Mouse (Mus musculus) brain, embryonic 14.5 days (tissue): ENCODE data around the gene Pnpla2. TPM values are rescaled to one million over a fixed set of nuclear protein-coding genes. Genes with fewer than 3 reads are reported as not detected.

Source experiments
- DNase-seq: peaks from one replicate; pipeline ENCODE4 v3.0.0-alpha.2; 2011; ENCODE audit warnings: low read depth
- CTCF ChIP-seq: fragments of 200-500 bp; IDR thresholded peaks from 2 replicates; pipeline ENCODE4 v1.5.1; 2012; ENCODE audit warnings: inconsistent platforms, mild to moderate bottlenecking, moderate library complexity, borderline replicate concordance; ENCODE audit not compliant: insufficient read depth, insufficient read length; ENCODE audit errors: extremely low read depth
- POLR2A ChIP-seq: fragments of 200-500 bp; IDR thresholded peaks from 2 replicates; pipeline ENCODE4 v1.6.1; 2012; ENCODE audit warnings: mild to moderate bottlenecking, inconsistent platforms, borderline replicate concordance; ENCODE audit not compliant: poor library complexity, insufficient read depth, insufficient read length, severe bottlenecking; ENCODE audit errors: extremely low read depth
- polyA plus RNA-seq: library from polyadenylated mRNA; depleted of rRNA; stranded (reverse); fragments of >200 nt; gene quantifications from 2 replicates; pipeline ENCODE4 v1.2.3, GENCODE M21; 2012

The Pnpla2 gene
- polyA plus RNA-seq, 1 experiment, result 19.8 TPM

DNA sequence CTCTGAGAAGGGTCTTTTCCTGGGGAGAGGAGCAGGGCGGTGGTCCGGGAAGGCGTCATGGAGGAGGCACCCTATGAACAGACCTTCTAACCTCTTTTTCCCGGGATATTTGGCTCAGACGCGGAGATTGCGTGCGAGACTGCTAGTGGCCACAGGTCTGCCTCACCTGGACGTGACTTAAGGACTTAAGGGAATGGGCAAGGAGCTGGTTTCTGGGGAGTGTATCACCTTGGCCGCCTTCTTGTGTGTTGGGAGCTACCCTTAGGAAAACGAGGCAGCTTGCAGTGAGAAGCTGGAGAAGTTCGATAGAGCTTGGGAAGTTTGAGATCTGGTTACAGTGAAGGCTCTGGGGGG is 20.8 kb downstream of the Pnpla2 start:
- no peak for DNase-seq
- TF ChIP-seq CTCF (no peak), POLR2A (no peak)

GRCm38 (mm10) chr7:141476226-141476980 is 21.4 kb downstream of the Pnpla2 start:
- peak; percentile 63 for DNase-seq
- no peak for TF ChIP-seq CTCF
- no peak for TF ChIP-seq POLR2A

DNA sequence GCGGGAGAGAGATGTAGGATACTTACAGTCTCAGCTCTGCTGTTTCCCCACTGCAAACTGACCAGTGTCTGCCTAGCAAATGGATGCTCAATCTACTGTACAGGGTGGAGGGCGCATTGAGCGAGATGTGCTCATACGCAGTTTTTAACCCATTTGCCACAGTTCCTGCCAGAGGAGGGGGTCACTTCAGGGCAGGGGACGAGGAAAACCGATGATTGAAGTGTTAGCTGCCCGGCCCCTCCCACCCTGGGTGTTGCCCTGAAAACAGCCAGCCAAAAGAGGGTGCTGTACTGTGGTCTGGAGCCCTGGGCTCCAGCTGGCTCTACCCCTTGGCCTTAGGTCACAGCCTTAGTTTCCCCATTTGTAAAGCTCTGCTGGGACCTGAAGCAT is 22.0 kb downstream of the Pnpla2 start:
- TF ChIP-seq POLR2A (no peak), CTCF (no peak)
- DNase-seq, result no peak

DNA sequence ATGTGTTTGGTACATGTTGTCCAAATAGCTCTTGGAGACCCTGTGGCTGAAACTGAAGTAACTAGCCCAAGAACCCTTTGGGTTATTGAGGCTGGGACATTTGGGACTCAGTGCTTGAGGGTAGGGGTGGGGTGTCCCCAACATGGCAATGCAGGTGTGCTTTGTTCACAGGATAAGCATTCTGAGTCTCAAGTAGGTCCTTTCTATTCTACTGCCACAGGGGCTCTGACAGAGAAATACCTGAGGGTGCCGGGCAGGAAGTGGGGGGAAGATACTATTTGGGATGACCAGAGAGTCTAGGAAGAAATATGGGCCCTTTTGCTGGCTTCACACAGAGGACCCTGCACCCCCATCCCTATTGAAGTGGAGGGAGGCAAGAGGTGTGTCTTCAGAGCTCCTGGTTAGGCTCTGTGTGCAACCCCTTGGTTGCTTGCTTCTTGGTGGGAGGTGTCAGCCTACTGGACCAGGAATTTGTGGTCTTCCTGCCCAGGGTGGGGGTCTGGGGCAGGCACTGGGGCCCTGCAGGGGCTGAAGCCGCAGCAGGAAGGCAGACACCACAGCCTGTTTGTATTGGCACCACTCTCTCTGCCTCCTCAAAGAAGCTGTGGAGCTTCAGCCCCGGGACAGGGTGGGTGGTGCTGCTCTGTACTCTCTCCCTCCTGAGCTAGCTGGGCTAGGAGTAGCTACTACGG is 22.7 kb downstream of the Pnpla2 start:
- TF ChIP-seq POLR2A (no peak), CTCF (no peak)
- DNase-seq, result no peak

DNA sequence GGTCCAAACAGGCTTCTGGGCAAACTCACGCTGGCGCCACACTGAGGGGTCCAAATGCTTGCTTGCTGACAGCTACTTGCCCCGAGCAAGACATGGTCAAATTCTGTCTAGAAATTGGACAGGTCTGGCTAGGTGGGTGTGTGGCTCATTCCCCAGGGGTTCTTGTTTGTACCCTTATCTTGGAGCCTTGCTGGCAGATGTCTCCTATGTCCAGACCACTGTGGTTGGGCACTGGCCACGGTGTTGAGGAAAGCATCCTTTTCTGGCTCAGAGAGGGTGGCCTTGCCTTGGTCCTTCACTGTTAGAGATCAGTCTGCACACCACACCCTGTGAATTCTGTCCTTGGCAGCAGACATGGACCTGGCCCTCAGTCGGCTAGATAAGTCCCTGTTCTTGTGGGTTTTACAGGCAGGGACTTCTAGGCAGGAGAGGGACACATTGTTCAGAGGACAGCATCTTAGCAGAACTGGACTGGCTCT is 23.3 kb downstream of the Pnpla2 start:
- TF ChIP-seq CTCF, result no peak
- TF ChIP-seq POLR2A, result no peak

DNA sequence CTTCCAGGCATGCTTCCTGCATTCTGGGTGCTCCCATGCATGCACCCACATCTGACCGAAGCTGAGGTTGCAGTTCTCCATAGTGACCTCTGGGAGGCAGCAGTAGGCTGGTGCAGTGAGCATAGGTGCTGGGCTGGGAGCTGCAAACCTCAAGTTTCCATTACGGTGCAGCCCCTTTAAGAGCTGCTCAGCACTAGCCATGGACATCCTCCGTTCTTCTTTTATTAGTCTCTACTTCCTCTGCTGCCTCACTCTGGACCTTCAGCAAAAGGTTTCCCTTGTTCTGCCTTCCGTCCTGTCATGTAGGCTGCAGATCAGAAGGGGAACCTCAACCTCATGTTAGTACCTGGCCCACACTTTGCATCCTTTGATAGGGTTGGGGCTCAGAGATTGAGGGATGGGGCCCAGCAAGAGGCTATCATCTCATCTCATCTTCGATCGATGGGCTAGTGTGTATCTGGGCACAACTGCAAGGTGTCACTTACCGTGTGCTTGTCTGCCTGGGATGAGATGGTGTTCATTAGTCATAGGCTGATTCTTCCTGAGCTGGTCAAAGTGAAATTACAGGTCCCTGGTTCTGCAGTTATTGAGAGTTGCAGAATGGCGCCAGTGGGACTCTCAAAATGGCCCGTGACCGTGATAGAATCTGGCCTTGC is 26.0 kb downstream of the Pnpla2 start:
- DNase-seq, result peak; percentile 85
- TF ChIP-seq POLR2A (no peak), CTCF (peak; percentile 94)

More for the DNA sequence above, 23.3 kb downstream of the Pnpla2 start:
- no peak for DNase-seq

- peak; percentile 71 for DNase-seq
- TF ChIP-seq CTCF (peak; percentile 41), POLR2A (no peak)
These were observed 26.8 kb downstream of the Pnpla2 start for GRCm38 (mm10) chr7:141481498-141482401.

GRCm38 (mm10) chr7:141482531-141483024 is 27.6 kb downstream of the Pnpla2 start:
- no peak for DNase-seq

GRCm38 (mm10) chr7:141483114-141483653 is 28.2 kb downstream of the Pnpla2 start:
- no peak for DNase-seq
- no peak for TF ChIP-seq CTCF

More at GRCm38 (mm10) chr7:141482531-141483024, 27.6 kb downstream of the Pnpla2 start:
- TF ChIP-seq CTCF, result no peak
- no peak for TF ChIP-seq POLR2A
